Mouse (Mus musculus) stomach, embryonic 15.5 days (tissue): Measurements from ENCODE around the gene Tango6. TPM values are rescaled to one million over a fixed set of nuclear protein-coding genes. Genes with fewer than 3 reads are reported as not detected.
A peak's percentile ranks its signal among the peaks of the same experiment; 100 is the strongest.
"Not testable (repeated sequence)": the region's sequence is repeated elsewhere in the genome, so short reads cannot be mapped to it uniquely, and the experiment has no call there.

Experiments used
- ATAC-seq: fragments of 200-750 bp; cut with Nextera tagmentation; 2 replicates; pipeline ENCODE4 v1.8.0; 2017; ENCODE audit warnings: low read depth, moderate number of reproducible peaks, moderate TSS enrichment; ENCODE audit not compliant: insufficient read depth, low FRiP score
- H3K27ac ChIP-seq: fragments of 300-500 bp; sonication (generic); 2 replicates; pipeline ENCODE4 v1.5.1; 2015; ENCODE audit warnings: mild to moderate bottlenecking, inconsistent platforms
- H3K27me3 ChIP-seq: fragments of 300-500 bp; sonication (generic); replicated peaks from 2 replicates; pipeline ENCODE4 v1.6.1; 2015; ENCODE audit warnings: inconsistent platforms
- H3K36me3 ChIP-seq: fragments of 300-500 bp; sonication (generic); 2 replicates; pipeline ENCODE4 v1.6.1; 2015; ENCODE audit warnings: inconsistent platforms
- H3K4me1 ChIP-seq: fragments of 300-500 bp; sonication (generic); 2 replicates; pipeline ENCODE4 v1.6.1; 2015; ENCODE audit warnings: inconsistent platforms
- H3K4me2 ChIP-seq: fragments of 300-500 bp; sonication (generic); 2 replicates; pipeline ENCODE4 v1.6.1; 2015; ENCODE audit warnings: mild to moderate bottlenecking, inconsistent platforms
- H3K4me3 ChIP-seq: fragments of 300-500 bp; sonication (generic); replicated peaks from 2 replicates; pipeline ENCODE4 v1.5.1; 2015; ENCODE audit warnings: inconsistent platforms
- H3K9ac ChIP-seq: fragments of 300-500 bp; sonication (generic); 2 replicates; pipeline ENCODE4 v1.6.1; 2015; ENCODE audit warnings: inconsistent platforms
- H3K9me3 ChIP-seq: fragments of 300-500 bp; sonication (generic); 2 replicates; pipeline ENCODE4 v1.6.1; 2016; ENCODE audit warnings: inconsistent platforms
- WGBS: fragments of 180-500 bp; shearing (Covaris S2); methylation state at CpG from one replicate; pipeline ENCODE4 v1.1.7; 2015; 5-methylcytosine and 5-hydroxymethylcytosine counted together
- polyA plus RNA-seq: library from polyadenylated mRNA; unstranded; fragments of >200 nt; fragmentation: Nextera tagmentation; extraction: Ambion mirVana; gene quantifications from 2 replicates; pipeline ENCODE4 v1.2.1, GENCODE M21; 2015

Gene Tango6
- polyA plus RNA-seq, 1 experiment from 2014 or later = 7.8 TPM

GRCm38 (mm10) chr8:106802384-106803137 is 119.7 kb downstream of the Tango6 start:
- not testable (repeated sequence) for H3K27me3 ChIP-seq, H3K4me3 ChIP-seq, ATAC-seq, H3K4me2 ChIP-seq, H3K9ac ChIP-seq, H3K4me1 ChIP-seq, H3K36me3 ChIP-seq, H3K9me3 ChIP-seq, H3K27ac ChIP-seq
- 72% methylated on average over 12 of the region's 12 CpGs for WGBS

- 0 out of 2 replicates have a peak, but pooled peaks cover 3% of the 10 kb centered on the region for H3K36me3 ChIP-seq
- H3K4me2 ChIP-seq = no peak overlapping the region
- H3K9me3 ChIP-seq = no peaks in the 10 kb centered on the region
- H3K27me3 ChIP-seq = no peaks in the 10 kb centered on the region
- H3K27ac ChIP-seq = no peak overlapping the region
- ATAC-seq = no peak
- H3K4me3 ChIP-seq = no peak overlapping the region
- 95% methylated on average over 3 of the region's 3 CpGs for WGBS
- no peaks in the 10 kb centered on the region for H3K4me1 ChIP-seq
- no peak overlapping the region for H3K9ac ChIP-seq
Observed at GRCm38 (mm10) chr8:106805859-106806258, 123.0 kb downstream of the Tango6 start.

GRCm38 (mm10) chr8:106807461-106807860 is 124.6 kb downstream of the Tango6 start:
- H3K27ac ChIP-seq = no peak overlapping the region
- H3K4me3 ChIP-seq = no peak overlapping the region
- H3K4me1 ChIP-seq = no peaks in the 10 kb centered on the region
- WGBS = 88% methylated on average over 4 of the region's 4 CpGs
- ATAC-seq = no peak
- no peaks in the 10 kb centered on the region for H3K9me3 ChIP-seq
- H3K9ac ChIP-seq = no peak overlapping the region
- H3K4me2 ChIP-seq = no peak overlapping the region
- H3K36me3 ChIP-seq = 0 out of 2 replicates have a peak, but pooled peaks cover 3% of the 10 kb centered on the region
- H3K27me3 ChIP-seq = no peaks in the 10 kb centered on the region

GRCm38 (mm10) chr8:106809726-106810125 is 126.9 kb downstream of the Tango6 start:
- no peaks in the 10 kb centered on the region for H3K4me1 ChIP-seq
- WGBS = 46% methylated on average over 9 of the region's 9 CpGs
- ATAC-seq = no peak

GRCm38 (mm10) chr8:106810406-106810805 is 127.5 kb downstream of the Tango6 start:
- no peak overlapping the region for H3K4me3 ChIP-seq
- no peak for ATAC-seq
- H3K9me3 ChIP-seq = no peaks in the 10 kb centered on the region
- no peaks in the 10 kb centered on the region for H3K27me3 ChIP-seq
- H3K4me1 ChIP-seq = no peaks in the 10 kb centered on the region
- no peak overlapping the region for H3K9ac ChIP-seq
- 0 out of 2 replicates have a peak, but pooled peaks cover 3% of the 10 kb centered on the region for H3K36me3 ChIP-seq
- H3K4me2 ChIP-seq = no peak overlapping the region
- no peak overlapping the region for H3K27ac ChIP-seq
- 75% methylated on average over 7 of the region's 7 CpGs for WGBS

More at GRCm38 (mm10) chr8:106809726-106810125, 126.9 kb downstream of the Tango6 start:
- no peaks in the 10 kb centered on the region for H3K27me3 ChIP-seq
- H3K9ac ChIP-seq = no peak overlapping the region
- H3K4me3 ChIP-seq = no peak overlapping the region
- H3K4me2 ChIP-seq = no peak overlapping the region
- 0 out of 2 replicates have a peak, but pooled peaks cover 3% of the 10 kb centered on the region for H3K36me3 ChIP-seq
- H3K27ac ChIP-seq = no peak overlapping the region
- H3K9me3 ChIP-seq = no peaks in the 10 kb centered on the region

- H3K27ac ChIP-seq = no peak overlapping the region
- H3K36me3 ChIP-seq = no peaks in the 10 kb centered on the region
- H3K4me2 ChIP-seq = no peak overlapping the region
- H3K9ac ChIP-seq = no peak overlapping the region
- no peak overlapping the region for H3K4me3 ChIP-seq
- 88% methylated on average over 4 of the region's 4 CpGs for WGBS
- no peaks in the 10 kb centered on the region for H3K27me3 ChIP-seq
- H3K9me3 ChIP-seq = no peaks in the 10 kb centered on the region
- H3K4me1 ChIP-seq = peaks cover 3% of the 10 kb centered on the region
- no peak for ATAC-seq
Observed at GRCm38 (mm10) chr8:106812560-106812959, 129.7 kb downstream of the Tango6 start.

GRCm38 (mm10) chr8:106816431-106817170 is 133.7 kb downstream of the Tango6 start:
- H3K4me3 ChIP-seq = no peak overlapping the region
- H3K4me2 ChIP-seq = no peak overlapping the region
- no peaks in the 10 kb centered on the region for H3K9me3 ChIP-seq
- peaks cover 3% of the 10 kb centered on the region; the same call in 1 of the 2 replicates for H3K36me3 ChIP-seq
- H3K27ac ChIP-seq = peak overlapping the region; percentile 49; the same call in 1 of the 2 replicates
- ATAC-seq = no peak
- H3K27me3 ChIP-seq = no peaks in the 10 kb centered on the region
- H3K4me1 ChIP-seq = peaks cover 3% of the 10 kb centered on the region
- no peak overlapping the region for H3K9ac ChIP-seq
- WGBS = 47% methylated on average over 9 of the region's 9 CpGs

- Histone ChIP-seq H3K9me3 (no peaks in the 10 kb centered on the region), H3K27me3 (no peaks in the 10 kb centered on the region), H3K36me3 (peaks cover 3% of the 10 kb centered on the region; the same call in 1 of the 2 replicates), H3K4me2 (no peak overlapping the region), H3K4me1 (peaks cover 3% of the 10 kb centered on the region), H3K4me3 (no peak overlapping the region), H3K27ac (no peak overlapping the region; the same call in 1 of the 2 replicates), H3K9ac (no peak overlapping the region)
- 63% methylated on average over 4 of the region's 4 CpGs for WGBS
- ATAC-seq = no peak
Observed at GRCm38 (mm10) chr8:106817171-106817545, 134.3 kb downstream of the Tango6 start.

GRCm38 (mm10) chr8:106818626-106819515 is 136.0 kb downstream of the Tango6 start:
- no peak overlapping the region for H3K4me3 ChIP-seq
- no peaks in the 10 kb centered on the region for H3K27me3 ChIP-seq
- H3K9ac ChIP-seq = no peak overlapping the region
- WGBS = 83% methylated on average over 17 of the region's 17 CpGs
- H3K27ac ChIP-seq = peak overlapping the region; percentile 71
- no peaks in the 10 kb centered on the region for H3K9me3 ChIP-seq
- peaks cover 3% of the 10 kb centered on the region for H3K4me1 ChIP-seq
- no peak overlapping the region for H3K4me2 ChIP-seq
- ATAC-seq = peak; percentile 47; the same call in 1 of the 2 replicates
- H3K36me3 ChIP-seq = peaks cover 3% of the 10 kb centered on the region; the same call in 1 of the 2 replicates

- Histone ChIP-seq H3K27ac (peak overlapping the region; percentile 71), H3K9ac (no peak overlapping the region), H3K4me3 (no peak overlapping the region), H3K36me3 (peaks cover 3% of the 10 kb centered on the region; the same call in 1 of the 2 replicates), H3K4me1 (peaks cover 3% of the 10 kb centered on the region), H3K27me3 (no peaks in the 10 kb centered on the region), H3K9me3 (no peaks in the 10 kb centered on the region), H3K4me2 (no peak overlapping the region)
- 85% methylated on average over 3 of the region's 3 CpGs for WGBS
- no peak for ATAC-seq
Observed at GRCm38 (mm10) chr8:106819581-106819980, 136.7 kb downstream of the Tango6 start.
